Mouse (Mus musculus) erythroid progenitor cell, adult 5-6 weeks (primary cell): ENCODE measurements at regions not wholly inside any gene's neighbourhood (a gene's known extent, or its start where the extent isn't known, plus 50 kb on each side); places are given as distances from the start of the nearest gene placed in this dataset.

Experiments used
- ATAC-seq: replicated peaks from 2 replicates; pipeline ENCODE4 v1.8.0; 2016; ENCODE audit warnings: moderate number of reproducible peaks, mild to moderate bottlenecking, moderate TSS enrichment, inconsistent platforms; ENCODE audit not compliant: poor library complexity, low FRiP score, severe bottlenecking

DNA sequence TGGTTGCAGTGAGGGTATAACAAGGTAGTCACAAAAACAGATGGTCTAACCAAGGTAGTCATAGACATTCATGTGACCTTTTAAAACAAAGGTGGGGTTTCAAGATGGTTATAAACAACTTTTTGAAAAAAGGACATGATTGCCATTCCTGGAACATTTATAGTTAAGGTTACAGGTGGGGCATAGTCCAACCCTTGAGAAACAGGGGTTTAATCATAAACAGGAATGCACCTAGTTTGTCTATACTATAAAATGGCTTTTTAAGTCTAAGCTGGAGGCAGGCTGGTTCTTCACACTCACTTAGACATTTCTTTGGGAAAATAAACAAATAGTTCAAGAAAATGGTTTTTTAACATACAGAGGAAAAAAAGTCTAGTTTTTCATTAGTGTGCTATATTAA, 525.7 kb upstream of the Atp2b1 start:
- no peak for ATAC-seq

GRCm38 (mm10) chr10:98399864-98400263, 514.3 kb upstream of the Atp2b1 start:
- no peak for ATAC-seq

DNA sequence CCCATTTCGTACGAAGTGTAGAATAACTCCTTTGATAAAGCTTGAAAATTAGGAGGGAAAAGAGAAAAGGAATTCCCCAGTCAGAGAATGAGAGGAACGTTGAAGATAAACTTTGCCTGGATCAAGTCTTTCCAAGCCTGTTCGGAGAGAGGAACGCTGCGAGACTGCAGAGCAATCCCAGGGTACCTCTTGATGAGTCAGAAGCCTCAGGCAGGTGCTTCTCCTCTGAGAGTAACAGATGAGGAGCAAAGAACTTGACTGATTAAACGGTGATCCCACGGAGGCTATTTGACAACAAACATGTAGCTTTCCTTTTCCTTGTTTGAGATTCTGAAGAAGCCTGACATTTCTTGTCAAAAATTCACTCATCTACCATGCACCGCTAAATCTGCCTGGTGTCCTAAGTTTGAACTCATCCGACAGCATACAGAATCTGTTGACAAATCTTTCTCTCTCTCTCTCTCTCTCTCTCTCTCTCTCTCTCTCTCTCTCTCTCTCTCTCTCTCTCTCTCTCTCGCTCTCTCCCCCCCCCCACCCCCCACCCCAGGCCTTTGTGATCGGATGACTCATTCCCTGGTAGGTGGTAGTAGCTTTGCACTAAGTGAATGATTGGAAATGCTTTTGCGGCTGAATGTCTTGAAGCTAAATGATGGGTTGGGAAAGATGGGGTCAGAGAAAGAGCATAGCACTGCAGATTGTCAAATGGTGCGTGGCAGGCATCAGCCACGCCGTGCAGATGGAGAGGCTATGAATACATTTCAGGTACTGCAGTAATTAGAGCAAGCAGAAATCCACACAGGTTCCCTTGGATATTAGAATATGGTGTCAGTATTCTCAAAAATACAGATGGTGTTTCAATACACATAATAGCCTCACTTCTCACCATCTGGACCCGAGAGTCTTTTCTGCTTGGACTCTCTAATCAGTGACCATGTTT, 496.1 kb upstream of the Atp2b1 start:
- no peak for ATAC-seq

- no peak for ATAC-seq
These were observed 489.8 kb upstream of the Atp2b1 start for GRCm38 (mm10) chr10:98424450-98424849.

GRCm38 (mm10) chr10:98434974-98435373, 479.2 kb upstream of the Atp2b1 start:
- no peak for ATAC-seq

DNA sequence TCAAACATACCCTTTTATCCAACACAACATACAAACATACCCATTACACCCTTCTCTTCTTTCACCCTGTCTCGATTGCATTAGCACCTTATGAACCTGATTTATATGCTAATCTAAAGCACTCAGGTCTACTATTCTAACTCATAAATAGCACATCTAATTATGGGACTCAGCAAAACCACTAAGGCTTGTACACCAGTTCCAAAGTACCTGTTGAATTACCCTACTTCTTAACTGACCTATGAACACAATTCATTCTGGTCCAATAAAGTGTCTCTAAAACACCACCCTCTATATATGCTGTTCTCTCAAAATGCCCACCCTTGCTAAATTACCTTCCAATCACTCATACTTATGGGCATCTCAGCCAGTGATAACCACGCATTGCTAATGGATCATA, 452.7 kb upstream of the Atp2b1 start:
- no peak for ATAC-seq

- ATAC-seq: no peak
These were observed 439.6 kb upstream of the Atp2b1 start for GRCm38 (mm10) chr10:98474581-98474980.

- no peak for ATAC-seq
These were observed 428.2 kb upstream of the Atp2b1 start for GRCm38 (mm10) chr10:98485751-98486681.

- ATAC-seq: no peak
These were observed 419.9 kb upstream of the Atp2b1 start for GRCm38 (mm10) chr10:98494354-98494753.

DNA sequence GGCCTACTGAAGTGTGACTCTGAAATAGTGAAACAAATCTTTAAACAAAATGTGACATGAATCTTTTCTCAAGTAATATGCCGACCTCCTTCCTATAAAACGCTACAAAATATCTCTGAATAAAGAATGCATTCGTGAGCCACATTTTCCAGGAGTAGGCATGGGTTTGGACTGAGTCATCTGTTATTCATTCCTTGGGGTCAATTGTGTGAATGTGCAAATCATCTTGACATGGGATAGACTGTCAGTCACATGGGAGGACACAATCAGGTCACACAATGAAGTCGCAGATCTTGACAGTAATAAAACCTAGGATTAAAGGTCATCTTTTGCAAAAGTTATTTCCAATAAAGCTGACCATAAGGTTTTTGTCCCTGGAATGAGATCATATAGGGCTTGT, 418.0 kb upstream of the Atp2b1 start:
- ATAC-seq: no peak

- no peak for ATAC-seq
These were observed 413.9 kb upstream of the Atp2b1 start for GRCm38 (mm10) chr10:98500315-98500714.

DNA sequence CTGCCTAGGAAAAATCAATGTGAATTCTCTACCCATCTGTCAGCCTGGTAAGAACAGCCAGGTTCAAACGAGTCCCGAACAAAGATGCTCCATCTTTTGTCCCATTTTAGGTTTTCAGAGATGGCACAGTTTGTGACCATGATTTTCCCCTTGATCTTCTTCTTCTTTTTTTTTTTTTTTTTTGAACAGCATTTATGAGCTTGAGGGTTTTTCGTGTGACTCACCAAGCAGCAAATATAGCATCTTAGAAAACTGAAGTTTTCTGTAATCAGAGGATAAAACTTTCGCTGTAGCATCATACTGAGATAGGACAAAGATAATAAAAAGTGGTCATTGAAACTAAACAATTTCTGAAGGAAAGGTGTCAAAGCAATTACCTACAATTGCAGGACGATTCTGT, 412.6 kb upstream of the Atp2b1 start:
- ATAC-seq: no peak

- ATAC-seq: no peak
These were observed 409.7 kb upstream of the Atp2b1 start for GRCm38 (mm10) chr10:98504524-98504923.

GRCm38 (mm10) chr10:98508515-98509143, 405.6 kb upstream of the Atp2b1 start:
- no peak for ATAC-seq

DNA sequence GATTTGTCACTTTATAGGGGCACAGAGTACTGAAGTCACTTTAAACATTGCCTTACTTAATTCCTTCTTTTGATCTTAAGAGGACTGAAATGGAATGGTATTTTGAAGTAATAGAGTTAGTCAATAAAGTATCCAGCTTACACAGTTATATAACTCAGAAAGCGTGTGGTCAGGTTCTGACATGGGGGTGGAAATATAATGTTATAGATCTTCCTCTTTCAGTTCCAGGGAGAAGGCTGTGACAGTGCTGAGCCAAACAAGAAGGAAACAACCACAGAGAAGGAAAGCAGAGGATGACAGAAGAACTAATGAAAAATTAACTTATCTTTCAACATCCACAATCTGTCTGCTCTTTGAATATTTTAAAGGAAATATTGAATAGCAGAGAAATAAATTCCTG, 399.4 kb upstream of the Atp2b1 start:
- ATAC-seq: no peak

- no peak for ATAC-seq
These were observed 396.6 kb upstream of the Atp2b1 start for GRCm38 (mm10) chr10:98517609-98518008.

- no peak for ATAC-seq
These were observed 384.6 kb upstream of the Atp2b1 start for GRCm38 (mm10) chr10:98529565-98529964.

DNA sequence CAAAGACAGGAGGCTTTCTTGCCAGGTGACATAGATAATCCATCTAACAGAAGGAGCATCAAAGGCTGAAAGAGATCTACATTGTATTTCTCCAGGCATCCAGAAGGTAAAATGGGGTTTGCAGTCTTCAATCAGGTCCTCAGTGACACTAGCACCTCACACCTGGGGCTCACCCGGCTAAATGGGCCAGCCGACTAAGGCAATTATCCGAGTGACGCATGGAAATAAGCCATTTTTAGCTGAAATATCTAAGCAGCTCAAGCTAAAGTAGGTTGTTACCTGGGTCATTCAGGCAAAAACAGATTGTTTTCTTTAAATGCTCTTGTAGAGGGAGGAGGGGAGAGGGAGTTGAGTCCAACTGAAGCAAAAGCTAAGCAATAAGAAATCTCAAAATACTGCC, 382.8 kb upstream of the Atp2b1 start:
- no peak for ATAC-seq

GRCm38 (mm10) chr10:98538706-98539105, 375.5 kb upstream of the Atp2b1 start:
- ATAC-seq: no peak

DNA sequence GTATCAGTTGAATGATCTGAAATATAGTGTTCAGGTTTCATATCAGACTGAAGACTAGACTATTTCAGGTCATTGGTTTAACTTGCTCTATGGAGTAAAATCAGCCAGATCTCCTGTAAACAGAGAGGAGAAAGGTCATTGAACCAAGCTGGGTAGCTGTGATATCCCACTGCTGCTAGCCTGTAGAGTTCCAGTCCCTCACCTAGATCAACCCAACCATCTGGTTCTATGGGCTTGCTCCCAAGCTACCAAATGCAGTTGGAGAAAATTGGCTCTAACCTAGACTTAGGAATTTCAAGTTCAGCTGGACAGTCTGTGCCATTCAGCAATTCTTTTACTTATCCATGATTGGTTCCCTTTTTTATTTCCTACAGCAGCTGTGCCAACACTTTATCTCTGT, 373.1 kb upstream of the Atp2b1 start:
- no peak for ATAC-seq
